Mouse (Mus musculus) hindbrain, embryonic 11.5 days (tissue): ENCODE measurements at regions not wholly inside any gene's neighbourhood (a gene's known extent, or its start where the extent isn't known, plus 50 kb on each side); places are given as distances from the start of the nearest gene placed in this dataset.
A peak's percentile ranks its signal among the peaks of the same experiment; 100 is the strongest.

Source experiments
- ATAC-seq: fragments of 200-750 bp; cut with Nextera tagmentation; 2 replicates; pipeline ENCODE4 v1.8.0; 2017; ENCODE audit warnings: mild to moderate bottlenecking, moderate TSS enrichment, moderate library complexity; ENCODE audit not compliant: low FRiP score
- DNase-seq: peaks from one replicate; pipeline ENCODE4 v3.0.0-alpha.2; 2015; ENCODE audit warnings: low spot score
- H3K27ac ChIP-seq: fragments of 300-500 bp; sonication (generic); 2 replicates; pipeline ENCODE4 v1.5.1; 2014; ENCODE audit warnings: mild to moderate bottlenecking, low read depth, low read length
- H3K27me3 ChIP-seq: fragments of 300-500 bp; sonication (generic); 2 replicates; pipeline ENCODE4 v1.6.1; 2014; ENCODE audit warnings: mild to moderate bottlenecking, low read length, moderate library complexity, mixed read lengths; ENCODE audit not compliant: control insufficient read depth, insufficient read depth
- H3K36me3 ChIP-seq: fragments of 300-500 bp; sonication (generic); 2 replicates; pipeline ENCODE4 v1.6.1; 2014; ENCODE audit warnings: mild to moderate bottlenecking, low read length, moderate library complexity, mixed read lengths; ENCODE audit not compliant: control insufficient read depth, insufficient read depth
- H3K4me1 ChIP-seq: fragments of 300-500 bp; sonication (generic); replicated peaks from 2 replicates; pipeline ENCODE4 v1.6.1; 2014; ENCODE audit warnings: low read length, mixed read lengths; ENCODE audit not compliant: control insufficient read depth, insufficient read depth
- H3K4me2 ChIP-seq: fragments of 300-500 bp; sonication (generic); replicated peaks from 2 replicates; pipeline ENCODE4 v1.6.1; 2014; ENCODE audit warnings: mild to moderate bottlenecking, low read depth, low read length
- H3K4me3 ChIP-seq: fragments of 300-500 bp; sonication (generic); 2 replicates; pipeline ENCODE4 v1.5.1; 2014; ENCODE audit warnings: low read depth, low read length
- H3K9ac ChIP-seq: fragments of 300-500 bp; sonication (generic); 2 replicates; pipeline ENCODE4 v1.6.1; 2014; ENCODE audit warnings: low read depth, low read length
- H3K9me3 ChIP-seq: fragments of 300-500 bp; sonication (generic); 2 replicates; pipeline ENCODE4 v1.6.1; 2016; ENCODE audit warnings: low read length; ENCODE audit not compliant: control insufficient read depth
- WGBS: fragments of 180-500 bp; shearing (Covaris S2); extraction: QIAGEN DNeasy Blood & Tissue Kit; methylation state at CpG from one replicate; pipeline ENCODE4 v1.1.7; 2014; 5-methylcytosine and 5-hydroxymethylcytosine counted together

DNA sequence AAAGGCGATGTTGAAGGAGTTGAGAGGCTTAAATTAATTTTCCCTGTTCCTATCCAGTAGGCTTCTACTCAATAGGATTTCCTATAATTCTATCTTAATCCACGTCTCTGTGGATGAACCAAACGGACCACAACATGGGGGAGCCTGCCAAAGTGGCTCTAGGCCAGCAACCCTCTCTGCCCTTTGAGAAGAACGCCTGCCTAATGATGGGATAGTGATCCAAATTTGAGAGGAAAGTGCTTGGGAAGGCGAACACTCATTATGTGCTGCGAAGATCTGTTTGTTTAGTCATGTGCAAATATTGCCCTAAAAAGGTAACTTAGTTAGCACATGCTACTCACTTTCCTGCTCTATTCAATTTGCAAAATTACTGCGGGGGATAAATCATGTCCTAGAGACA, 702.5 kb upstream of the Adamts5 start:
- H3K9me3 ChIP-seq, result no peaks in the 10 kb centered on the region
- H3K9ac ChIP-seq, result no peak overlapping the region
- ATAC-seq (no peak), DNase-seq (no peak)
- no peak overlapping the region for H3K4me2 ChIP-seq
- H3K27me3 ChIP-seq, result no peaks in the 10 kb centered on the region
- no peaks in the 10 kb centered on the region for H3K36me3 ChIP-seq
- WGBS, result 90% methylated on average over 7 of the region's 7 CpGs
- H3K4me3 ChIP-seq, result no peak overlapping the region
- no peak overlapping the region for H3K27ac ChIP-seq
- H3K4me1 ChIP-seq, result no peaks in the 10 kb centered on the region

- WGBS, result 79% methylated on average over 3 of the region's 3 CpGs
- Histone ChIP-seq H3K4me3 (no peak overlapping the region), H3K27ac (no peak overlapping the region), H3K27me3 (no peaks in the 10 kb centered on the region), H3K4me2 (no peak overlapping the region), H3K36me3 (no peaks in the 10 kb centered on the region), H3K9me3 (no peaks in the 10 kb centered on the region), H3K9ac (no peak overlapping the region), H3K4me1 (no peaks in the 10 kb centered on the region)
- DNase-seq, result no peak
- no peak for ATAC-seq
These were observed 693.4 kb upstream of the Adamts5 start for GRCm38 (mm10) chr16:86594992-86595391.

- Histone ChIP-seq H3K9me3 (no peaks in the 10 kb centered on the region), H3K9ac (no peak overlapping the region), H3K36me3 (no peaks in the 10 kb centered on the region), H3K4me1 (no peaks in the 10 kb centered on the region), H3K4me2 (no peak overlapping the region), H3K4me3 (no peak overlapping the region), H3K27ac (no peak overlapping the region), H3K27me3 (no peaks in the 10 kb centered on the region)
- DNase-seq (no peak), ATAC-seq (no peak)
- 96% methylated on average over 4 of the region's 4 CpGs for WGBS
These were observed 684.4 kb upstream of the Adamts5 start for GRCm38 (mm10) chr16:86586044-86586443.

DNA sequence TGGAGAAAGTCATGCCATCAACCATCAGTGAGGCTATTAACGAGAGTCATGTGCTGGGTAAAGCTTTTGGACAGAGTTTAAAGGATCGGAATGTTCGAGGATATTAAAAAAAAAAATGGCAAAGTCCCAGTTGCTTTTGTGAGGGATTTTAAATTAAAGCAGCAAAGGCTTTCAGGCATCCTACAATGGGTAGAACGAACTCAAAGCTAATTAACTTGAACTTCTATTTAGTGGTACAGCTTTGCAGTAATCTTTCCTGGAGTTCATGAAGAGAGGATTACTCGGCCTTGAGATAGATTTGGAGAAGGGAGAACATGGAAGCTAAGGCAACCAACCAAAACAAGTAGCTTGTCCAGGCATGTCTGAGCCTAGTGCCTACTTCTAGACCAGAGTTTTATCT, 676.7 kb upstream of the Adamts5 start:
- no peak overlapping the region for H3K4me2 ChIP-seq
- no peak for DNase-seq
- WGBS, result 83% methylated on average over 5 of the region's 5 CpGs

GRCm38 (mm10) chr16:86547465-86548043, 645.9 kb upstream of the Adamts5 start:
- H3K9me3 ChIP-seq, result no peaks in the 10 kb centered on the region
- no peaks in the 10 kb centered on the region for H3K36me3 ChIP-seq
- H3K27me3 ChIP-seq, result no peaks in the 10 kb centered on the region
- no peak overlapping the region for H3K4me3 ChIP-seq
- H3K4me1 ChIP-seq, result no peaks in the 10 kb centered on the region
- no peak overlapping the region for H3K4me2 ChIP-seq
- H3K9ac ChIP-seq, result no peak overlapping the region
- 88% methylated on average over 4 of the region's 4 CpGs for WGBS
- DNase-seq (no peak), ATAC-seq (no peak)
- no peak overlapping the region for H3K27ac ChIP-seq

More for the DNA sequence above, 676.7 kb upstream of the Adamts5 start:
- H3K27ac ChIP-seq, result no peak overlapping the region
- no peak for ATAC-seq
- no peak overlapping the region for H3K4me3 ChIP-seq
- no peaks in the 10 kb centered on the region for H3K9me3 ChIP-seq
- H3K9ac ChIP-seq, result no peak overlapping the region
- no peaks in the 10 kb centered on the region for H3K36me3 ChIP-seq
- no peaks in the 10 kb centered on the region for H3K4me1 ChIP-seq
- H3K27me3 ChIP-seq, result no peaks in the 10 kb centered on the region

DNA sequence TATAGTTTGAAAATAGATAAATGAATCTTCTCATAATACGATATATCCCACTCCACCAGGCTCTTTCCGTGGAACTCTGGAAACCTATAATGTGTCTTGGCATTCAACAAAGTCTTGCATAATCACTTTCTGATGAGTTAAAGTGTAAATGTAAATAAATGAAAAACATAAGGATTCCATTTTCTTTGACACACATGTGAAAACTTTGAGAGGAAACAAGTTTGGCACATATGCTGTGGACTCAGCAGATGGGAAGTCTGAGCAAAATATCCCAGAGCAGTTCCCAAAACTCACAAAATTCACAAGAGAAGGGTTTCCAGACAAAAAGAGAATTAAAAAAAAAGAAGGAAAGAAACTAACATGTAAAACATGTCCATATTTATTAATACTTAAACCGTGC, 645.3 kb upstream of the Adamts5 start:
- Histone ChIP-seq H3K27me3 (no peaks in the 10 kb centered on the region), H3K4me3 (no peak overlapping the region), H3K27ac (no peak overlapping the region), H3K9ac (no peak overlapping the region), H3K36me3 (no peaks in the 10 kb centered on the region), H3K9me3 (no peaks in the 10 kb centered on the region), H3K4me2 (no peak overlapping the region), H3K4me1 (no peaks in the 10 kb centered on the region)
- WGBS, result 90% methylated on average over 3 of the region's 3 CpGs
- DNase-seq (no peak), ATAC-seq (no peak)

- Histone ChIP-seq H3K9ac (no peak overlapping the region), H3K36me3 (no peaks in the 10 kb centered on the region), H3K4me3 (no peak overlapping the region), H3K4me1 (no peaks in the 10 kb centered on the region), H3K27ac (no peak overlapping the region), H3K9me3 (no peaks in the 10 kb centered on the region), H3K4me2 (no peak overlapping the region), H3K27me3 (no peaks in the 10 kb centered on the region)
- ATAC-seq, result no peak
- DNase-seq, result no peak
- 71% methylated on average over 1 of the region's 1 CpGs for WGBS
These were observed 642.5 kb upstream of the Adamts5 start for GRCm38 (mm10) chr16:86544121-86544520.

DNA sequence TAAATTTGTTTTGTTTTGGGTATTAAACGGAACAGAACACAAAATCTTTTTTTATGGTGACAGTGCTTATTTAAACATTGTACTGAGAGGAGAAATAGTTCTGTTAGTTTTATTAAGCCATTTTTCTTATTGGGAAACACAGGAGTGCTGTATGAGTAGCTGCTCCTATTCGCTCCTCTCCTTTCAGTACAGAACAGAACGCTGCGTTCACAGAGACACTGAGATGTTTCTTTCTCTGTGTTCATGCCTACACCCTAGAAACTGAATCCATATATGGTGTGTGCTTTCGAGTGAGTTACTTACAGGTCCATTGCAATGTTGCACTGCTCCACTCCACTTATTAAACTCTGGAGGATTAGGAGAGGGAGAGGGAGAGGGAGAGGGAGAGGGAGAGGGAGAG, 634.9 kb upstream of the Adamts5 start:
- Histone ChIP-seq H3K4me3 (no peak overlapping the region), H3K4me2 (no peak overlapping the region), H3K9me3 (no peaks in the 10 kb centered on the region), H3K27me3 (no peaks in the 10 kb centered on the region), H3K36me3 (no peaks in the 10 kb centered on the region), H3K27ac (no peak overlapping the region), H3K4me1 (no peaks in the 10 kb centered on the region), H3K9ac (no peak overlapping the region)
- ATAC-seq (no peak), DNase-seq (no peak)
- WGBS, result 85% methylated on average over 5 of the region's 5 CpGs

DNA sequence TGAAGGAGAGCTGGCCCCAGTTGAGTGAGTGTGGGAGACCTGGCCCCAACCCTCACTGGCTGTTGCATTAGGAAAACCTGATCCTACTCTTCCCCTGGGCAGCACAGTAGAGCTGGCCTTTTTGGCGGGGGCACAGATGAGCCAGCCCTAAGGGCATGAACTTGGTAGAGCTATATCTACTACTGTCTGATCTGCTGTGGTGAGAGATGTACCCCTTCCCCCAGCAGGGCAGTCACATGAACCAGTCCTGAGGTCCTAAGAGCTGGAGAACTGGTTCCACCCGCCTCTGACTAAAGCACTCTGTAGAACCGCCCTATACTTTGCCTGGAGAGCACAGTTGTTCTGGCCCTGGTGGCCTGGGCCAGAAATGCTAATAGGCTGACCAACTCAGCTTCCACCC, 622.5 kb upstream of the Adamts5 start:
- Histone ChIP-seq H3K4me2 (no peak overlapping the region), H3K9ac (no peak overlapping the region), H3K4me1 (no peaks in the 10 kb centered on the region), H3K4me3 (no peak overlapping the region), H3K36me3 (no peaks in the 10 kb centered on the region), H3K27ac (no peak overlapping the region), H3K9me3 (no peaks in the 10 kb centered on the region), H3K27me3 (no peaks in the 10 kb centered on the region)
- DNase-seq, result no peak
- ATAC-seq, result 0 out of 2 replicates have a peak, but pooled peaks have one; percentile 22
- WGBS, result 84% methylated on average over 3 of the region's 3 CpGs
